Mouse (Mus musculus) lung, adult 2 months (tissue): ENCODE measurements around the gene A930002H24Rik.

Source experiments
- CTCF ChIP-seq: fragments of 200-500 bp; IDR thresholded peaks from 2 replicates; pipeline ENCODE4 v1.5.1; 2011; ENCODE audit warnings: mild to moderate bottlenecking, low read length, control low read depth; ENCODE audit not compliant: insufficient read depth
- POLR2A ChIP-seq: fragments of 200-500 bp; IDR thresholded peaks from 2 replicates; pipeline ENCODE4 v1.6.1; 2011; ENCODE audit warnings: low read depth, mild to moderate bottlenecking, control low read depth, low read length, borderline replicate concordance; ENCODE audit errors: extremely low read depth

- no peak for TF ChIP-seq CTCF
- no peak for TF ChIP-seq POLR2A
Observed at GRCm38 (mm10) chr17:63863012-63863630, 470 bp downstream of the A930002H24Rik start, which contains the start of gene Fer.
